Mouse (Mus musculus) gastrocnemius, postnatal 14 days (tissue): Measurements from ENCODE around the gene Tspyl4. TPM values are rescaled to one million over a fixed set of nuclear protein-coding genes. Genes with fewer than 3 reads are reported as not detected.
A peak's percentile ranks its signal among the peaks of the same experiment; 100 is the strongest.
"Not testable (repeated sequence)": the region's sequence is repeated elsewhere in the genome, so short reads cannot be mapped to it uniquely, and the experiment has no call there.

Source experiments
- DNase-seq: peaks from one replicate; pipeline ENCODE4 v3.0.0; 2021; ENCODE audit warnings: mixed read lengths
- intact Hi-C: fragments of 180-260 bp; cut with DNase I; formaldehyde crosslinking; loops from one replicate; pipeline ENCODE4 v1.15.1; 2025; ENCODE audit warnings: low total_unique reads
- long read RNA-seq, 2 experiments: library from polyadenylated mRNA; stranded (forward); transcript quantifications; one replicate each; pipeline ENCODE4 v2.0.0; 2021
- total RNA-seq, 2 experiments: library from RNA; stranded (reverse); gene quantifications; 2 replicates each; pipeline ENCODE4 v1.2.3; 2021

Tspyl4 gene
- total RNA-seq: 1 to 10 TPM; 1.8 TPM
- long read RNA-seq, experiment 1, partial matches to known transcripts: 0 of 2 reads
- long read RNA-seq, experiment 1, other reads (novel, unspliced or antisense): 0 of 2 reads
- long read RNA-seq, experiment 2, partial matches to known transcripts: 0 of 3 reads
- long read RNA-seq, experiment 2, other reads (novel, unspliced or antisense): 0 of 3 reads

DNA sequence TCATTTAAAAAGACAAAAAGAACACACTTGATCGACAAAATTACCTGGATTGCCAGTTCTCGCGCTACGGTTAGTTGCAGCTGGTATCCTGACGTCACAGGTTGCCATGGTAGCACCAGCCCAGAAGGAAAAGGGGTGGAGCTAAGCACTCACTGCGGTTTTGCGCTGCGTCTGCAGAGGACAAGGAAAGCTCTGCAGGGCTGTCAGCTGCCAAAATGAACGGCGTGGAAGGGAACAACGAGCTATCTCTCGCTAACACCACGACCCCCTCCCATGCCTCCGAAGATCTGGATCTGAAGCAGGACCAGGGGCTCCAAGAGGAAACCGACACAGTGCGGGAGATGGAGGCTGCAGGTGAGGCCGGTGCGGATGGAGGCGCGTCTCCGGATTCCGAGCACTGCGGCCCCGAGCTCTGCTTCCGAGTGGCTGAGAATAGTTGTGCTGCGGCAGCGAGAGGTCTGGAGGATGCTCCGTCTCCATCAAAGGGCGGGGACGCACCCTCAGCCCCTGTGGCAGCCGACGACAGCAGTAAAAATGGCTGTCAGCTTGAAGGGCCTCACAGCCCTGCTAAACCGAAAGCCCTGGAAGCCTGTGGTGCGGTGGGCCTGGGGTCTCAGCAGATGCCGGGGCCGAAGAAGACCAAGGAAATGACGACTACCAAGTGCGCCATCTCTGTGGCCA lies at the start of gene Tspyl4:
Gene Tspyl4 (plus strand): TSS at position 144 of the 681 bp plus-strand sequence.
- peak; percentile 87 for DNase-seq
- intact Hi-C loops: no loop called here

DNA sequence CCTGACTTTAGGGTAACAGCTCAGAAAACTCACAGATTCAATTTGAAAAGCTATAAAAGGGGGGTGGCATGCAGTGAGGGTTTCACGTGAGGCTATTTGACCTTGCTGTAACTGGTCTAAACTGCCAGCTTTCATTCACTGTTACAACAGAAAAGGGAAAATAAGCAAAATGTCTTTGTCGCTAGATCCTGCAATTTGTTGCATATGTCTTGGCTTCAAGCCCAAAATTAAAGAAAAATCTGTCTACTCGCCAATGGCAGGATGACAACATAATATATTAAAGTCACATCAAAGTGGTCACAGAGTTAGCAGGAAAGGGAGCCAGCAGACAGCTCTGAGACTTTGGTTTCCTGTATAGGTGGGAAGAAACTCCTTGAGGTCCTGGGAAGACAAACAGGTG lies 49.5 kb upstream of the Tspyl4 start:
- no peak for DNase-seq
- intact Hi-C loops: no loop called here

DNA sequence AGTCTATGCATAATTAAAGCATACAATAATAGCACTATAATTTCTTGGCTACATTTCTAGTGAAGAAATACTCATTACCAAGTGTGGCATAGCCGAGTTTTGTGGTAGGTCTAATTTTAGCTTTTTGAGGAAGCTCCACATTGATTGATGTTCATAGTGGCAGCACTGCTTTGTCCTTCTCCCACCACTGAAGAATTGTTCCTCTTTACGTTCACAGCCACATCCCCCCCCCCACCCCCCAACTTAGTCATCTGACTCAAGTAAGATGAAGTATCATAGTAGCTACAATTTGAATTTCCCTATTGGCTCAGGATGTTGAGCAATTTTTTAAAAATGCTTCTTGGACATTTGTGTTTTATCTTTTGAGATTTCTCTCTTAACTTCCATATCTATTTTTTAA lies 47.6 kb upstream of the Tspyl4 start:
- intact Hi-C loops: no loop called here
- no peak for DNase-seq

DNA sequence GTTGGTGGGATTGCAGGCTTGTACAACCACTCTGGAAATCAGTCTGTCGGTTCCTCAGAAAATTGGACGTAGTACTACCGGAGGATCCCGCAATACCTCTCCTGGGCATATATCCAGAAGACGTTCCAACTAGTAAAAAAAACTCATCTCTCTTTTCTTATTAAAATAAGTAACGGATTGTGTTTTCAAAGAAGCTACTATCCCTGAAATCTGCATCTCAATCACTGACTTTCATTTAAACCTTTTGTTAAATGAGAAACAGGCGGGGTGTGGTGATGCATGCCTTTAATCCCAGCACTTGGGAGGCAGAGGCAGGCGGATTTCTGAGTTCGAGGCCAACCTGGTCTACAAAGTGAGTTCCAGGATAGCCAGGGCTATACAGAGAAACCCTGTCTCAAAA lies 44.4 kb upstream of the Tspyl4 start:
- intact Hi-C loops, DNase-seq: not testable (repeated sequence)

DNA sequence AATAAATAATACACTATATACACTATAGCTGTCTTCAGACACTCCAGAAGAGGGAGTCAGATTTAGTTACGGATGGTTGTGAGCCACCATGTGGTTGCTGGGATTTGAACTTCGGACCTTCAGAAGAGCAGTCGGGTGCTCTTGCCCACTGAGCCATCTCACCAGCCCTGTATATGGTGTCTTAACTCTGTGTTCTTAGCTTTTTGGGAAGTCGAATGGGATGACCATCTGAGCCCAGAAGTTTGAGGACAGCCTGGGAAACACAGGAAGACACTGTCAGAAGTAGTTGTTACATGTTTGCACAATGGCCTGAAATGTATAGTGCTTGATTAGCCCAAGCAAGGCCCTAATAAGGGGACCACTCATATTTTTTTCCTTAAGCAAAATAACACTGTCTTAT lies 32.1 kb upstream of the Tspyl4 start:
- DNase-seq: no peak
- intact Hi-C loops: no loop called here

DNA sequence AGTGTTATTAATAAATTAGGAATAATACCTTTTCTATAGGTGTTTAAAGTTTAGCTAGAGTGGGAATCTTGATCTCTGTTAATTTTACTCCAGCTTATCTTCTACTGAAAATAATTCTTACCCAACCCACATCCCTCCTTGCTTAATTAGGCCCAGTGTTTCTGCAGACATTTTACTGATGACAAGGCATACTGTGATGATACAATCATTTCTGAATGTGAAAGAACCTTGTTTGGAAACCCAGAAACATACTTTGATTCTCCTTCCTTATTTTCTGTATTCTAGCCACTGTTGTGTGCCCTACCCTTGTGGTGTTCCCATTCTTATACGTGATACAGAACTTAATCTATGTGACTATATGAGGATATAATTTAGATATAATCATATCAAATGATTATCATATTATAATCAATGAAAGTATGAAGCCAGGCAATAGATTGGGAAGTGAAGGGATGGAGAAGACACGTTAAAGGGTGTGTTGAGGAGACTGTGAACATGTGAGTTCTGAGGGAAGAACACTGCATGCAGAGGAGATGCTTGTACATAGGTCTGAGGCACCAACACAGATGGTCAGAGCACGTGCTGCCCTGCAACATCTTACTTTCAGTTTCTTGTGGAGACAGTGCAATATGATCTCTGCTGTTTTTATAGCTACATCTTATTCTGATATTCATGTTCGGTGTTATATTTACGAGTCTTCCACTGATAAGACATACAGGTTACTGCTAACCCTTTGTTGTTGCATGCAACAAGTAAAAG lies 29.8 kb upstream of the Tspyl4 start:
- DNase-seq: no peak
- intact Hi-C loops: no loop called here

DNA sequence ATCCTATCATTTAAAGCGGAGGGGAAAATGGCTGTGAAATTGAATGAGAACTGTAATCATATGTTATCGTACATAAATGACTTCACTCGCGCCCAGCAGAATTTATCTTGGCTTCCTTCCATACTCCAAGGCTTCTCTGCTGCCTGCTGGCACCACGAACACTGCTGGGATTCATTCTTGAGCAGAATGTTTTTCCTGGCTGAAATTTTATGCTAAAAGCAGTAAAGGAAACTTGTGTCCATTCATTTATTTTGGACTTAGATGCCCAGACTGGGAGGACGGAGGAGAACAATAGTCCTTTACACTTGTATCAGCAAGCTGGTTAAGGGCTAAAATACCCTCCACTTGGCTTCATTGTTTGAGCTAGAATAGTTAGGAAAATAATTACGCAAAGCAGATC lies 25.6 kb upstream of the Tspyl4 start:
- DNase-seq: no peak
- intact Hi-C loops: no loop called here

DNA sequence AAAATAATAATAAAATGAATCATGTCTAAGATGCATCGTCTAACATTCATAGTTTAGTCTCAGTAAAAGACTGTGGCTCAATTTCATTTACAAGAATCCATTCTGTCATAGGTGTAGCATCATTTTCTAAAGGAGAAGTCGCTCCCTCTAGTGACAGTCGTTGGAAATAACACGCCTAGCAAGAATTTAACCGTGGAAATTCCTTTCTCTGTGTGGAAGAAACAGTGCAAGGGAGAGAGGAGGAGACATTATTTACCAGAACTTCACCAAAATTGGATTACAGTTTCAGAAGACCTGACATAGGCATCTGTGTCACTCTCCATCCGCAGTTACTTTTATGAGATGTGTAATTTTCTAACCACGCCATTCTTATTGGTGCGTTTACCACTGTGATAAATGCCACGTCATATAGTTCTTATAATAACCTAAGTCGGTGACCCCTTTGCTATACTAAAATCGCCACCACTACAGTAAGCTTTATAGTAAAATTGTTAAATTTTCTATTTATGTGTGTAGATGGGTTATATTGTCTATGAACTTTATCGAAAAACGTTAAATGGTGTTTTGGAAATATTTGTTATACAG lies 16.6 kb upstream of the Tspyl4 start:
- no peak for DNase-seq
- intact Hi-C loops: loop anchor here (5.0 kb wide), 1 partner anchor 248 kb away; no protein-coding TSS in a partner anchor

DNA sequence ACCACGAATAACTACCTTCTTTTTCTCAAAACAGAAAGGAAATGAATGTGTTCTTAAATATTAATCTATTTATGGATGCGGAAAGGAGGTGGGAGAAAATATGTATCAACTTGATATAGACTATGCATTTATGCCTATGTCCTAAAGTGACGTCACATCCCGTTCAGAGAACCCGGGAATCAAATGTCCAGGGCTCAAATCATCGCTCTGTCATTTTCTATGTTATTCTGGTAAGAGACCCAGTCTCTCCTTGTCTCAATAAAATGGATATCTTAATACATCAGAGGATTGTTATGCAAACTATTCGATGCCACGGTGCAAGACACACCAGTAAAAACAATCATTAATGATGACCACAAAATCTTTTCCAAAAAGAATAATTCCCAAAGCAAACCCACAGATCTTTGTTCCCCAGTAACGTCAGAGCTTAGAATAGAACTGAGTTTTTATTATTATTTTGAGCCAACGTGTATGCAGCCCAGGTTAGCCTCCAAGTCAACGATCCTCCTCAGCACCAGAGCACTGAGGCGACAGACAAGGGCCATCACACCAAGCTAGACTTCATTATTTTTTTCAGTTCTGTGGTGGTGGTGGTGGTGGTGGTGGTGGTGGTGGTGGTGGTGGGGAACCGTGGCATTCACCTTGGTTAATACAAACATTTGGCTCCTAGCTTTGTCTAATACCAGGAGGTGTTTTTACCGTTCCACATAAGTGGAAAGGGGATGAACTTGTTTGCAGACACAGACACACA lies 15.9 kb upstream of the Tspyl4 start:
- intact Hi-C loops: loop anchor here (5.0 kb wide), 1 partner anchor 249 kb away; no protein-coding TSS in a partner anchor
- DNase-seq: no peak

DNA sequence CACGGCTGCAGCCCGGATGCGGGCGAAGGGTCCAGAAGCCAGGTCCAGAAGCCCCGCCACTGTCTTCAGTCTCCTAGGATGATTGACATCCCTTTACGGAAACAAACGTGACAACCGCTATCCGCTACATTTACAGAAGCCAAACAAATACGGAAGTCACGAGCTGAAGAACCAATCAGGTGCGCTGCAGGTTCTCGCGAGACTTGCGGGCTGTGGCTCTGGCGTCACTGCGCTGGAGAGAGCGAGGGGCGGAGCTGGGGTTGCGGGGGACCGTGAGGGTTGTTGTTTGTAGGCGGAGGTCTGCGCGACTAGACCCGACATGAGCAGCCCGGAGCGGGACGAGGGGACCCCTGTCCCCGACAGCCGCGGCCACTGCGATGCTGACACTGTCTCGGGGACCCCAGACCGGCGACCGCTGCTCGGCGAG lies 15.3 kb upstream of the Tspyl4 start, which contains the start of gene Tspyl1:
Gene Tspyl1 (plus strand): TSS at position 229 of the 427 bp plus-strand sequence.
- DNase-seq: peak; percentile 98
- intact Hi-C loops: loop anchor here (5.0 kb wide), 1 partner anchor 250 kb away; no protein-coding TSS in a partner anchor

DNA sequence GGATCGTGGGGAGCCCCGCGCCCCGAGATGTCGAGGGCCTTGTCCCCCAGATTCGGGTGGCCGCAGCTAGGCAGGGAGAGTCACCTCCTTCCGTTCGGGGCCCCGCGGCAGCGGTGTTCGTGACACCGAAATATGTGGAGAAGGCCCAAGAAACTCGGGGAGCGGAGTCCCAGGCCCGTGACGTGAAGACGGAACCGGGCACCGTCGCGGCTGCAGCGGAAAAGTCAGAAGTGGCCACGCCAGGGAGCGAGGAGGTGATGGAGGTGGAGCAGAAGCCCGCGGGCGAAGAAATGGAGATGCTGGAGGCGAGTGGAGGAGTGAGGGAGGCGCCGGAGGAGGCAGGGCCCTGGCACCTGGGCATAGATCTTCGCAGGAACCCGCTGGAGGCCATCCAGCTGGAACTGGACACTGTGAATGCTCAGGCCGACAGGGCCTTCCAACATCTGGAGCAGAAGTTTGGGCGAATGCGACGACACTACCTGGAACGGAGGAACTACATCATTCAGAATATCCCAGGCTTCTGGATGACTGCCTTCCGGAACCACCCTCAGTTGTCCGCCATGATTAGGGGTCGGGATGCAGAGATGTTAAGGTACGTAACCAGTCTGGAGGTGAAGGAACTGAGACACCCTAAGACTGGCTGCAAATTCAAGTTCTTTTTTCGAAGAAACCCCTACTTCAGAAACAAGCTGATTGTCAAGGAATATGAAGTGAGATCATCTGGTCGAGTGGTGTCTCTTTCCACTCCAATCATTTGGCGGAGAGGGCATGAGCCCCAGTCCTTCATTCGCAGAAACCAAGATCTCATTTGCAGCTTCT lies 14.6 kb upstream of the Tspyl4 start:
- DNase-seq: peak; percentile 62
- intact Hi-C loops: loop anchor here (5.0 kb wide), 1 partner anchor 250 kb away; no protein-coding TSS in a partner anchor

DNA sequence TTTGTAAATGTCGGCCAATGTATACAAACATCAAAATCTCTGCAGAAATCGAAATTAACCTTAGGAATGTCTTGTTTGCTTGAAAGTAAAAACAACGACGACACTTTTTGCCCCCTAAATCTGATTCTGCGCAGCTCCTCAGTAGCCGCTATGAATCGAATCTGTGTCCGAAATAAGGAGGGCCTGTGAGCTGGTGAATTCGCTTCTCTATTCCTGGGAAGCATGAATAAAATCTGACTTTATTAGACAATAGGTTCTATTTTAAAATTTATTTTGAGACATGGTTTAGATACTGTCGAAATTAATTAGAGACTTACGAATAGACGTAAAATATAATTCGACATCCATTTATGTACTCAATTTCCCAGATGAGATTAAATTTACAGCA lies 337 bp upstream of the Tspyl4 start:
- DNase-seq: no peak
- intact Hi-C loops: no loop called here

DNA sequence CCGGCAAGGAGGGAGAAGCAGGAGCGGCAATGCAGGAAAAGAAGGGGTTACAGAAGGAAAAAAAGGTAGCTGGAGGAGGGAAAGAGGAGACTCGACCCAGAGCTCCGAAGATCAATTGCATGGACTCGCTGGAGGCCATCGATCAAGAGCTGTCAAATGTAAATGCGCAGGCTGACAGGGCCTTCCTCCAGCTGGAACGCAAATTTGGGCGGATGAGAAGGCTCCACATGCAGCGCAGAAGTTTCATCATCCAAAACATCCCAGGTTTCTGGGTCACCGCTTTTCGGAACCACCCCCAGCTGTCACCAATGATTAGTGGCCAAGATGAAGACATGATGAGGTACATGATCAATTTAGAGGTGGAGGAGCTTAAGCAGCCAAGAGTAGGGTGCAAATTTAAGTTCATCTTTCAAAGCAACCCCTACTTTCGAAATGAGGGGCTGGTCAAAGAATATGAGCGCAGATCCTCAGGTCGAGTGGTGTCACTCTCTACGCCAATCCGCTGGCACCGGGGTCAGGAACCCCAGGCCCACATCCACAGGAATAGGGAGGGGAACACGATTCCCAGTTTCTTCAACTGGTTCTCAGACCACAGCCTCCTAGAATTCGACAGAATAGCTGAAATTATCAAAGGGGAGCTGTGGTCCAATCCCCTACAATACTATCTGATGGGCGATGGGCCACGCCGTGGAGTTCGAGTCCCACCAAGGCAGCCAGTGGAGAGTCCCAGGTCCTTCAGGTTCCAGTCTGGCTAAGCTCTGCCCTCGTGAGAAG lies 925 bp downstream of the Tspyl4 start:
- intact Hi-C loops: no loop called here
- peak; percentile 8 for DNase-seq

DNA sequence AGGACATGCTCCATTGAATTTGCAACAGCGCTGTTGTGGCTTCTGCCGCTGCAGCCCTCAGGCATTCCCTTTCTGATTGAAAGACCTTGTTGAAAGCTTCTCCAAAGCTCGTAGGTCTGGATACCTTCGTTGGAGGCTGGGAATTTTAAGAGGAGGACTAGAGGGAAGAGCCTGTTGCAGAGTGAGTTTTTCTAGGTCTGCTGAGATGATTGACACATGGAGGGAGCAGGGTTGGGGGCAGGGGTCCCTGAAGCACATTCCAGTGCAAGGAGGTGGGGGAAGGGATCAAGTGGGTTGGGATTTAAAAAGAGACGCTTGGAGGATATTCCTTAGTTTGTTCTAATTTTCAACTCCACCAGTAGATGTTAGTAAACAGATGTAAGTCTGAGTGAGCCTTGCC lies 3.1 kb downstream of the Tspyl4 start:
- DNase-seq: no peak
- intact Hi-C loops: no loop called here

DNA sequence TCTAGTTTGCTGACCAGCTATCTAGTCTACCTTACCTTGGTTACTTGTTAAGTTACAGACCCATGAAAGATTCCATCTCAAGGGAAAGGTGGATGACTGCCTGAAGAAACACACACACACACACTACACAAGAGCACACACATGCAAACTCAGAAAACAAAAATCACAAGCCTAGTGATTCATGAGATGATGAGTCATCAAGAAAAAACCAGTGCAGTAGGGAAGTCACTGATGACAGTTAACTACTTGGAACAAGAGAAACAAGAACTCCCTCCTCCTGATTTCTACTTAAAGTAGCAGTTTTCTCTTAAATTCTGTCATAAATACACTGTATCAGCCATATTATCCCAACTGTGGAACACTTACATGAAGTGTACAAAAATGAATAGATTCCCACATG lies 9.8 kb downstream of the Tspyl4 start:
- no peak for DNase-seq
- intact Hi-C loops: no loop called here

DNA sequence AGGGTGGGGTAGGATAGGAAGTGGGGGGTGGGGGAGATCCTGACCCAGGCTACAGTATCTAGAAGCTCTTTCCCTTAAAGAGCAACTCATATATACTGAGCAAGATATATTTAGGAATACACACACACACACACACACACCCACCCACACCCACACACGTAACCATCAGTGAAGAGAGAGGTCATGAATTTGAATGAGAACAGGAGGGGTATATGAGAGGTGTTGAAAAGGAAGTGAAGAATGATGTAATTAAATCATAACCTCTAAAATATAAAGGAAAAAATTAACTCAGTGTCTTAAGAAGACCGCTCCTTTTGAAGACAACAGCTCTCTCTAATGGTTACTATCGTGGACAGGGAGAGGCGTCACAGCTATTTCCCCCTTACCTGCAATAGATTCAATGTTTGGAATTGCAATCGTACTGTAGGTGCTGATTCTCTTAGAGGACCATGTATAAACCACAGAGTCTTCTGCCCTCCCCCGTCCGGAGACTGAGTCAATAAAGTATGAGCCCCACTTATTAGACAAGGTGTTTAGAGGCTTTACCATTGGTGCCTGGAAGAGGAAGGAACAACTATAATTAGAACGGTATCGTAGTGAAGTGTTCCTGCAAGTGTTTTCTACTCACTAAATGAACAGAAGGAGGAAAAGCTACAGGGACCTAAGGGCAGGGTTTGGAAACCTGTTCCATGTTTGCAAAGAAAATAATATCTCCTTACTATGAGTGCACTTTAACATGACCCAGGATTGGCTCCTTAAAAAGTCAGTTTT lies 12.9 kb downstream of the Tspyl4 start:
- no peak for DNase-seq
- intact Hi-C loops: no loop called here

DNA sequence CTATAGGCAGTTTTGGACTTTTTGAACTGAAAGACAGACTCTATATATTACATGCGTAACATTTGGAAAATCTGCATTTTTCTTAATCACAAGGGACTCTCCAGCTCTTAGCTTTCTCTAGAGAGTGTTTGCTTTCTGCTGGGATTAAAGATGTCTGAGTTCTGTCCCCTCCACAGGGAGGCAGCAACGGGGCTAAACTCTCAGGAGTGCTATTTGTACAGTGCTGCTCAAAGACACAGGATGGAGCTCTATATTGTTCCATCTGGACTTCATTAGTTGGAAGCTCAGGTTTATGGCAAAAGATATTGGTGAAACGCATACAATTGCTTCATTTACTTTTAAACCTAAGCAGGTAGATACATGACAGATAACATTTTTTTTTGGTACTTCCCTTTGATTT lies 15.3 kb downstream of the Tspyl4 start:
- intact Hi-C loops: no loop called here
- no peak for DNase-seq
